Mouse (Mus musculus) MEL (cell line): ENCODE results near the gene Dffa.
A peak's percentile ranks its signal among the peaks of the same experiment; 100 is the strongest.

ENCODE experiments used
- CTCF ChIP-seq, 3 experiments: IDR thresholded peaks in 2 of 3; conservative IDR thresholded peaks in 1 of 3; 2 replicates each; pipeline ENCODE4 v1.5.1; 2011 to 2012; ENCODE audit warnings: low read length in 3 of 3, low read depth in 2 of 3, mild to moderate bottlenecking in 2 of 3, improper control_type of control experiment in 1 of 3, inconsistent platforms in 1 of 3, mixed read lengths in 1 of 3, moderate library complexity in 1 of 3; ENCODE audit not compliant: control insufficient read depth in 1 of 3, insufficient read depth in 1 of 3, poor library complexity in 1 of 3, severe bottlenecking in 1 of 3
- E2F4 ChIP-seq: IDR thresholded peaks from 2 replicates; pipeline ENCODE4 v1.6.1; 2011; ENCODE audit warnings: low read depth, low read length, improper control_type of control experiment, borderline replicate concordance
- EP300 ChIP-seq, 2 experiments: IDR thresholded peaks; 2 replicates each; pipeline ENCODE4 v1.6.1; 2011; ENCODE audit warnings: improper control_type of control experiment in 2 of 2, low read length in 2 of 2, low read depth in 1 of 2, mild to moderate bottlenecking in 1 of 2
- ETS1 ChIP-seq: IDR thresholded peaks from 2 replicates; pipeline ENCODE4 v1.6.1; 2012; ENCODE audit warnings: low read depth, mild to moderate bottlenecking, inconsistent platforms, low read length, improper control_type of control experiment, moderate library complexity
- JUND ChIP-seq: IDR thresholded peaks from 2 replicates; pipeline ENCODE4 v1.6.1; 2011; ENCODE audit warnings: low read depth, mild to moderate bottlenecking, improper control_type of control experiment, low read length
- POLR2A ChIP-seq, 2 experiments: IDR thresholded peaks; 2 replicates each; pipeline ENCODE4 v1.6.1; 2011 to 2012; ENCODE audit warnings: low read length in 2 of 2, mild to moderate bottlenecking in 2 of 2, control low read depth in 1 of 2, improper control_type of control experiment in 1 of 2, low read depth in 1 of 2, moderate library complexity in 1 of 2; ENCODE audit not compliant: control insufficient read depth in 1 of 2, insufficient read depth in 1 of 2, poor library complexity in 1 of 2
- ZC3H11A ChIP-seq: IDR thresholded peaks from 2 replicates; pipeline ENCODE4 v1.6.1; 2012; ENCODE audit warnings: low read depth, mild to moderate bottlenecking, inconsistent platforms, low read length, improper control_type of control experiment

GRCm38 (mm10) chr4:149159203-149159602 is 55.3 kb downstream of the Dffa start:
- TF ChIP-seq JUND (no peak), CTCF (IDR thresholded peaks at IDR 0.05 in 2 of 3, conservative IDR thresholded peaks at IDR 0.05 in 1 of 3; ENCODE audit: control insufficient read depth in 1 of 3, insufficient read depth in 1 of 3, low read depth in 2 of 3, low read length in 3 of 3, poor library complexity in 1 of 3, severe bottlenecking in 1 of 3) (no peak), E2F4 (no peak), EP300 (IDR thresholded peaks at IDR 0.05; ENCODE audit: low read depth in 1 of 2, low read length in 2 of 2) (peak; percentile 61; a peak in 3 of 4 replicates), ZC3H11A (no peak), POLR2A (IDR thresholded peaks at IDR 0.05; ENCODE audit: control insufficient read depth in 1 of 2, insufficient read depth in 1 of 2, low read depth in 1 of 2, low read length in 2 of 2, poor library complexity in 1 of 2) (no peak), ETS1 (0 out of 2 replicates have a peak, but pooled peaks have one; percentile 15)
